Mouse (Mus musculus) CH12.LX (cell line): ENCODE data around the gene Map1lc3b. TPM values are rescaled to one million over a fixed set of nuclear protein-coding genes. Genes with fewer than 3 reads are reported as not detected.
A peak's percentile ranks its signal among the peaks of the same experiment; 100 is the strongest.

ENCODE experiments used
- DNase-seq: peaks from one replicate; pipeline ENCODE4 v3.0.0-alpha.2; 2013; ENCODE audit errors: extremely low read depth
- H3K27ac ChIP-seq: 2 replicates; pipeline ENCODE4 v1.5.1; 2012; ENCODE audit warnings: low read depth, mild to moderate bottlenecking, control low read depth, moderate library complexity; ENCODE audit not compliant: insufficient read depth
- H3K27me3 ChIP-seq: replicated peaks from 2 replicates; pipeline ENCODE3; 2012; ENCODE audit warnings: inconsistent platforms
- H3K36me3 ChIP-seq, 2 experiments: replicated peaks in 1 of 2; 2 replicates each; pipeline versions ENCODE3 to v1.6.1; 2012; ENCODE audit warnings: inconsistent platforms in 1 of 2, low read length in 1 of 2, mild to moderate bottlenecking in 1 of 2, mixed read lengths in 1 of 2, moderate library complexity in 1 of 2; ENCODE audit not compliant: control insufficient read depth in 1 of 2, insufficient read depth in 1 of 2
- H3K4me1 ChIP-seq, 2 experiments: 2 replicates each; pipeline ENCODE4 v1.6.1; 2012; ENCODE audit warnings: inconsistent platforms in 1 of 2, moderate library complexity in 1 of 2; ENCODE audit not compliant: insufficient read depth in 2 of 2, control insufficient read depth in 1 of 2
- H3K4me2 ChIP-seq: 2 replicates; pipeline ENCODE4 v1.6.1; 2012; ENCODE audit warnings: low read depth, mild to moderate bottlenecking, control low read depth; ENCODE audit not compliant: poor library complexity, insufficient read depth, severe bottlenecking
- H3K4me3 ChIP-seq, 3 experiments: fragments of 150-350 bp in 1 of 3; sonication (generic) in 1 of 3; replicated peaks in 1 of 3; 2 replicates each; pipeline versions ENCODE3 to v1.5.1; 2011 to 2012; ENCODE audit warnings: low read depth in 2 of 3, low read length in 2 of 3, mild to moderate bottlenecking in 2 of 3, moderate library complexity in 2 of 3, control low read depth in 1 of 3, improper control_type of control experiment in 1 of 3, inconsistent platforms in 1 of 3, mixed read lengths in 1 of 3; ENCODE audit not compliant: poor library complexity in 1 of 3
- H3K79me2 ChIP-seq: replicated peaks from 2 replicates; pipeline ENCODE4 v1.6.1; 2012; ENCODE audit warnings: mild to moderate bottlenecking, moderate library complexity; ENCODE audit not compliant: control insufficient read depth, poor library complexity, insufficient read depth, severe bottlenecking; ENCODE audit errors: extremely low read depth
- H3K9ac ChIP-seq: 2 replicates; pipeline ENCODE4 v1.6.1; 2012; ENCODE audit warnings: low read depth, mild to moderate bottlenecking, control low read depth, moderate library complexity; ENCODE audit not compliant: insufficient read depth
- H3K9me3 ChIP-seq: replicated peaks from 2 replicates; pipeline ENCODE3; 2012; ENCODE audit warnings: low read length, inconsistent platforms, mixed read lengths
- BHLHE40 ChIP-seq: IDR thresholded peaks from 2 replicates; pipeline ENCODE4 v1.6.1; 2011; ENCODE audit warnings: mild to moderate bottlenecking, low read depth, low read length, improper control_type of control experiment
- CTCF ChIP-seq, 2 experiments: IDR thresholded peaks in 1 of 2; conservative IDR thresholded peaks in 1 of 2; 2 replicates each; pipeline ENCODE4 v1.5.1; 2011 to 2012; ENCODE audit warnings: low read depth in 2 of 2, low read length in 2 of 2, improper control_type of control experiment in 1 of 2, inconsistent platforms in 1 of 2, mild to moderate bottlenecking in 1 of 2, moderate library complexity in 1 of 2
- JUND ChIP-seq: conservative IDR thresholded peaks from 2 replicates; pipeline ENCODE4 v1.6.1; 2011; ENCODE audit warnings: low read depth, low read length, improper control_type of control experiment
- KAT2A ChIP-seq: IDR thresholded peaks from 2 replicates; pipeline ENCODE4 v1.6.1; 2012; ENCODE audit warnings: low read length, improper control_type of control experiment, inconsistent platforms; ENCODE audit not compliant: insufficient replicate concordance
- MXI1 ChIP-seq: IDR thresholded peaks from 2 replicates; pipeline ENCODE4 v1.6.1; 2011; ENCODE audit warnings: mild to moderate bottlenecking, low read depth, low read length, improper control_type of control experiment
- MYC ChIP-seq: IDR thresholded peaks from 2 replicates; pipeline ENCODE4 v1.6.1; 2011; ENCODE audit warnings: low read depth, mild to moderate bottlenecking, improper control_type of control experiment, low read length
- NRF1 ChIP-seq: IDR thresholded peaks from 2 replicates; pipeline ENCODE4 v1.6.1; 2014; ENCODE audit warnings: low read depth, mild to moderate bottlenecking, inconsistent platforms, low read length, improper control_type of control experiment, moderate library complexity
- SMC3 ChIP-seq: IDR thresholded peaks from 2 replicates; pipeline ENCODE4 v1.6.1; 2011; ENCODE audit warnings: low read depth, low read length, improper control_type of control experiment
- TCF12 ChIP-seq: IDR thresholded peaks from 2 replicates; pipeline ENCODE4 v1.6.1; 2014; ENCODE audit warnings: low read depth, mild to moderate bottlenecking, inconsistent platforms, low read length, improper control_type of control experiment
- UBTF ChIP-seq: IDR thresholded peaks from 2 replicates; pipeline ENCODE4 v1.6.1; 2012; ENCODE audit warnings: low read depth, mild to moderate bottlenecking, inconsistent platforms, low read length, improper control_type of control experiment, moderate library complexity
- USF1 ChIP-seq: IDR thresholded peaks from 2 replicates; pipeline ENCODE4 v1.6.1; 2014; ENCODE audit warnings: low read depth, mild to moderate bottlenecking, inconsistent platforms, low read length, improper control_type of control experiment
- USF2 ChIP-seq: conservative IDR thresholded peaks from 2 replicates; pipeline ENCODE4 v1.6.1; 2011; ENCODE audit warnings: low read depth, low read length, improper control_type of control experiment
- ZKSCAN1 ChIP-seq: IDR thresholded peaks from 2 replicates; pipeline ENCODE4 v1.6.1; 2012; ENCODE audit warnings: low read depth, inconsistent platforms, low read length, improper control_type of control experiment, borderline replicate concordance
- dilution Hi-C: fragments of 300-500 bp; cut with MboI; formaldehyde crosslinking; loops from 2 replicates; pipeline ENCODE4 v1.14.3; 2020; ENCODE audit warnings: low sequenced_read_pairs; ENCODE audit not compliant: extremely low pct_unique_long_range_greater_than_20kb, extremely low pct_ligation_motif_present
- in situ Hi-C: fragments of 300-500 bp; cut with MboI; formaldehyde crosslinking; loops from 3 replicates; pipeline ENCODE4 v1.14.3; 2019; ENCODE audit warnings: low sequenced_read_pairs, low pct_ligation_motif_present, low pct_unique_long_range_greater_than_20kb, mixed read lengths
- polyA plus RNA-seq: library from polyadenylated mRNA; unstranded; fragments of >175 nt; gene quantifications from 2 replicates; pipeline ENCODE4 v1.2.1, GENCODE M21; 2012; ENCODE audit warnings: low read depth; ENCODE audit not compliant: insufficient read length
- total RNA-seq, 2 experiments: library from RNA; depleted of rRNA; stranded (reverse); fragments of 300-350 nt in 1 of 2; fragments of >200 nt in 1 of 2; gene quantifications; 2 replicates each; pipeline ENCODE4 v1.2.3; 2012 to 2014

Map1lc3b gene
- total and polyA plus RNA-seq, 3 experiments: 45.7 to 55.8 (median 48.9) TPM

DNA sequence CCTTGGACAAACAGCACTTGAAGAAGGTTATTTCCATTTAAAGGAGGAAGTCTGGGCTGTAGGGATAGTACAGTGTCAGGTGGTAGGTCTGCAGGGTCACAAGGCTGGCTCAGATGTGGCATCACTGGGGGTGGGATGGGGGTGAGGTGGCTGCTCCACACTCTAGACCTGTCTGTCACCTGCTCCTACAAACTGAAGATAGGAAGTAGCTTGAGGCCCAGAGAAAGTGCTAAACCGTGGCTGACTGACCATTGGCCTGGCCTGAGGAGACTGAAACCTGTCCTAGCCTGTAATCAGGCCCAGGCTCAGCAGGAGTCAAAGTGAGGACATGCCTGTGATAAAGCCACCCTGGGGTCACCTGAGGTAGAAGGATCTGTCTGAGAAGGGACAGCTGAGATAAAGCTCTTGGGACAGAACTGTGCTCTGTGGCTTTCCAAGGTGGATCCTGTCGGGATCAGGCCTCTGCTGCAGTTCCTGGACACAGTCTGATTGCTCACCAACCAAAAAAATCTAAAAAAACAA is 895 bp upstream of the Map1lc3b start:
- Histone ChIP-seq H3K4me3 (no peak overlapping the region), H3K9ac (no peak overlapping the region)

DNA sequence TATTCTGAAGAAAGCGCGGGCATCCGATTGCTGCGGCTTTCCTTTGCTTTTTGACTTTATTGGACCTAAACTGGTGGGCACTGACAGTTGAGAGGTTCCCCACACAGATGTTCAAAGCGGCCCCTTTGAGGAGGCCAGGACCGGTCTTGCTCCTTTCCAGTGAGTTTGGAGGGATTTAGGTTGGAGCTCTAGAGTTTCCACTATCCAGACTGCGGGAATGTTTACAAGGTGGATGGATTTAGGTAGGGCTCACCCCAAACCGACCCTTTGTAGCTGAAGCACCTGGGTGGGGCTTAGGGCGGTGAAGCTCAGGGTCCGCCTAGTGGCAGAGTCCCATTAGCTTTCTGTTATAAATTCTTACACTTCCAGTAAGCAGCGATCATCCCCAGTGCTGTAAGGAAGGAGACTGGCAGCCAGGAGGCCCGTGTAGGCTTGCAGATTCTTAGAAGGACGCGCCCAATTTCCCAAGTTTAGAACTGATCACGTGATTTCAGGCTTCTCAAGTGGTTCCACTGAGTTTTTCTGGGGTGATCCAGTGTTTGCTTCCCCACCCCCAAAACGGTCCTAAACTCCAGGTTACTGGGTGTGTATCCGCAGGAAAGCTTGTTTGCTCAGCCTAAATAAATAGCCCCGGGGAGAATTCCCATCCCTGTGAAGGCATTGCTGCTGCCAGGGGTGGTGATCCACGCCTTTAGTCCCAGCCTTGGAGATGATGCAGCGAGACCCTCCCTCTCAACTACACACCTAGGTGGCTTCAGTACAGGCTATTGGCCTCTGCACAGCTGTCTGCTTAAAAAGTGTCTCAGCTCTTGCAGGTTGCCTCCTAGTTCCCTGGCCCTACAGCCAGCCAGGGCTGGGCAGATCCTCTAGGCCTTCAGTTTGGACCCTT is 1.3 kb downstream of the Map1lc3b start:
- H3K9me3 ChIP-seq: no peaks in the 10 kb centered on the region
- peak overlapping the region; percentile 69 for H3K4me2 ChIP-seq
- peaks cover 8 to 26% of the 10 kb centered on the region in 2 experiments; a peak in 3 of 4 replicates for H3K4me1 ChIP-seq
- dilution Hi-C loops (no loop called here), in situ Hi-C loops (loop anchor here (5.0 to 25.0 kb wide), 2 partner anchors 34 to 846 kb away; partner anchors contain the start of genes Cyba and Mvd)
- H3K79me2 ChIP-seq: peaks cover 25% of the 10 kb centered on the region
- no peaks in the 10 kb centered on the region for H3K27me3 ChIP-seq
- H3K36me3 ChIP-seq: peaks cover 32 to 47% of the 10 kb centered on the region in 2 experiments
- peak overlapping the region; percentile 77 for H3K9ac ChIP-seq
- 0 out of 2 replicates have a peak, but pooled peaks have one; percentile 20 for TF ChIP-seq BHLHE40
- TF ChIP-seq CTCF (conservative IDR thresholded peaks at IDR 0.05 in 1 of 2, IDR thresholded peaks at IDR 0.05 in 1 of 2; ENCODE audit: low read depth in 2 of 2, low read length in 2 of 2): peak; percentile 15 to 59; a peak in 2 of 4 replicates
- TF ChIP-seq SMC3: 0 out of 2 replicates have a peak, but pooled peaks have one; percentile 10
- TF ChIP-seq MXI1: no peak
- peak; percentile 18 for TF ChIP-seq USF1
- peak overlapping the region; percentile 83 to 91 (median 87) for H3K4me3 ChIP-seq
- DNase-seq: peak; percentile 55
- no peak overlapping the region for H3K27ac ChIP-seq

More for the DNA sequence above, 895 bp upstream of the Map1lc3b start:
- DNase-seq: no peak
- dilution Hi-C loops: no loop called here
- Histone ChIP-seq H3K36me3 (peaks cover 17 to 27% of the 10 kb centered on the region in 2 experiments), H3K9me3 (no peaks in the 10 kb centered on the region), H3K27ac (no peak overlapping the region), H3K79me2 (peaks cover 25% of the 10 kb centered on the region)
- in situ Hi-C loops: loop anchor here (10.0 to 25.0 kb wide), 2 partner anchors 356 to 848 kb away; partner anchors contain the start of genes Banp, Car5a, Cyba and Mvd
- no peak for TF ChIP-seq TCF12
- no peak for TF ChIP-seq ZKSCAN1
- no peak for TF ChIP-seq NRF1
- no peak for TF ChIP-seq JUND
- TF ChIP-seq MYC: no peak
- TF ChIP-seq USF2: no peak
- TF ChIP-seq UBTF: no peak
- TF ChIP-seq KAT2A: no peak
- TF ChIP-seq, all 38 proteins: peak for 0
- H3K27me3 ChIP-seq: no peaks in the 10 kb centered on the region
- peaks cover 13 to 35% of the 10 kb centered on the region in 2 experiments; a peak in 3 of 4 replicates for H3K4me1 ChIP-seq
- H3K4me2 ChIP-seq: no peak overlapping the region
